Mouse (Mus musculus): ENCODE measurements around the gene Pkdrej. TPM values are rescaled to one million over a fixed set of nuclear protein-coding genes. Genes with fewer than 3 reads are reported as not detected.
"Not testable (repeated sequence)": the region's sequence is repeated elsewhere in the genome, so short reads cannot be mapped to it uniquely, and the experiment has no call there.

Pkdrej gene
- polyA plus RNA-seq (2016; fragmentation: Nextera tagmentation; extraction: Ambion mirVana): 0.06 TPM in 2 replicates

DNA sequence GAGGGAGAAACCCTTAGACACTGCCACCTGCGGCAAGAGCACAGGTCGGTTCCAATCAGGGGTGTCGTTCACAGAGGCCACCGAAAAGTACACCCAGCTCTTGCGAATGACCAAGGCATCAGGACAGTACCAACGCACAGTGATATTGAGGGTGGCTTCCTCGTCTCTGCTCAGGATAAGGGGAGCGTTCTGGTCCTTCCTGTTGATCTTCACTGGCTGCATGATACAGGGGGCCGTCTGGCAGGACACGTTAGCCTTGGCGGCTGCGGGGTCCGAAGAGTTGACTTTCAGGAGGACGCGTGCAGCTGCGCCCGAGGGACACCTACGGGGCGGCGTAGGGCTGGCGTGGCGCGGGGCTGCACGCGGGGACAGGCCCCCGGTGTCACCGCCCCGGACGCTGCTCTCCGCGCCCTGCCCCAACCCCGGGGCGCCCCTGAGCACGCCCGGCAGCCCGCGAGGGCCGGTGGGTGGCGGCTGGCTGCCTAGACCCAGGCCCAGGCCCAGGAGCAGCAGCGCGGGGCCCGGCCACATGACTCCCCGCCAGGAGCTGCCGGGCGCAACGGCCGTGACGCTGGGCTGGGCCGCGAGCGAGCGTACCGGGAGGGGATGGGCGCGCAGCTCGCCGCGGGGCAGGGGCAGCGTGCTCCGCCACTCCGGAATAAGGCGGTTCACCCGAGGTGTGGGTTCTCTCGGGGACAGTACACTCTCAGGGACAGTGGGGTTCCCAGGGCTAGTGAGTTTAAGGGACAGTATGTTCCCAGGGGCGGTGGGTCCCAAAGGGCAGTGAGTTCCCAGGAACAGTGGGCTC, at the start of gene Pkdrej:
Pkdrej (minus strand) TSS at position 532 of the 808 bp plus-strand sequence.
- Histone ChIP-seq H3K9ac (peak within 1 kb of the TSS; percentile 71), H3K4me3 (peak within 1 kb of the TSS; percentile 51), H3K27ac (no peak within 1 kb of the TSS), H3K9me3 (0 out of 2 replicates have a peak, but pooled peaks cover 13% of the 10 kb centered on the region), H3K27me3 (replicated peaks) (peaks cover 16% of the 10 kb centered on the region), H3K4me2 (replicated peaks) (peak within 1 kb of the TSS; percentile 98), H3K36me3 (no peaks in the 10 kb centered on the region), H3K4me1 (peaks cover 8% of the 10 kb centered on the region; the same call in 1 of the 2 replicates)
- 1% methylated on average over 65 of the region's 65 CpGs for WGBS
- peak; percentile 29; the same call in 1 of the 2 replicates for ATAC-seq (ENCODE audit: low FRiP score, low read depth)

- Histone ChIP-seq H3K27ac (no peak overlapping the region), H3K36me3 (peaks cover 87% of the 10 kb centered on the region), H3K4me2 (replicated peaks) (no peak overlapping the region), H3K27me3 (replicated peaks) (no peaks in the 10 kb centered on the region), H3K9me3 (no peaks in the 10 kb centered on the region), H3K9ac (no peak overlapping the region), H3K4me1 (no peaks in the 10 kb centered on the region; the same call in 1 of the 2 replicates), H3K4me3 (no peak overlapping the region)
- no peak for ATAC-seq (ENCODE audit: low FRiP score, low read depth)
- WGBS: 48% methylated on average over 6 of the region's 6 CpGs
Observed at GRCm38 (mm10) chr15:85867696-85868095, 46.2 kb upstream of the Pkdrej start.

GRCm38 (mm10) chr15:85865913-85866312, 44.4 kb upstream of the Pkdrej start:
- not testable (repeated sequence) for H3K27ac ChIP-seq; H3K9ac ChIP-seq; H3K4me2 ChIP-seq (replicated peaks); ATAC-seq (ENCODE audit: low FRiP score, low read depth); H3K4me3 ChIP-seq; H3K4me1 ChIP-seq; H3K9me3 ChIP-seq; H3K27me3 ChIP-seq (replicated peaks)
- H3K36me3 ChIP-seq: peaks cover 79% of the 10 kb centered on the region
- WGBS: 94% methylated on average over 7 of the region's 7 CpGs

GRCm38 (mm10) chr15:85859490-85860031, 38.0 kb upstream of the Pkdrej start, which contains the start of gene Gtse1:
TSS of gene Gtse1 (plus strand) at chr15:85859745.
- H3K36me3 ChIP-seq: peaks cover 28% of the 10 kb centered on the region
- H3K4me2 ChIP-seq (replicated peaks): peak within 1 kb of the TSS; percentile 87
- no peaks in the 10 kb centered on the region for H3K9me3 ChIP-seq
- peak within 1 kb of the TSS; percentile 71 for H3K4me3 ChIP-seq
- H3K27me3 ChIP-seq (replicated peaks): no peaks in the 10 kb centered on the region
- peak; percentile 96 for ATAC-seq (ENCODE audit: low FRiP score, low read depth)
- peak within 1 kb of the TSS; percentile 77 for H3K9ac ChIP-seq
- peaks cover 23% of the 10 kb centered on the region for H3K4me1 ChIP-seq
- peak within 1 kb of the TSS; percentile 57; the same call in 1 of the 2 replicates for H3K27ac ChIP-seq
- under 1% methylated on average over 42 of the region's 42 CpGs for WGBS

DNA sequence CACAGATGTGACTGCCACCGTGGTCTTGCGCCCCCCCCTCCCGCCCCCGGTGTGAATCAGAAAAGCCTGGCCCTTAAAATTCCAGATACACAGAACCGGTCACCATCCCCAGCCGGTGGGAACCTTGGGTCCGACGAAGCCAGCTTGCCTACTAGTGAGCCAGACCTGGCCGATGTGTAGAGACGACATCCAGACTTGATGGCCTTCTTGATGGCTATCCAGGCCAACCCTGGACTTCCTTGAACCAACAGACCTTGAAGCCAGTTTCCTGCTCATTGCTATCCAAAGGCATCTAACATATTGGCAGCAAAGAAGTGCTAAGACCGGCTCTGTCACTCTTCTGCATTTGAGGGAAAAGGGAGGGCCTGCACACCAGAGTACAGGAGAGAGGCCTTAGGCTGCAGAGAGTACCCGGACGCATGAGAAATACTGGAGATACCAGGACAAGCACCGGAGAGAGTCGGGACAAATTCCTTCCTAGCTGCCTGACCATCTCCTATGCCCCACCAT, 37.5 kb upstream of the Pkdrej start:
- peak overlapping the region; percentile 77 for H3K9ac ChIP-seq
- H3K4me2 ChIP-seq (replicated peaks): peak overlapping the region; percentile 87
- H3K9me3 ChIP-seq: no peaks in the 10 kb centered on the region
- peak; percentile 55; the same call in 1 of the 2 replicates for ATAC-seq (ENCODE audit: low FRiP score, low read depth)
- 10% methylated on average over 15 of the region's 15 CpGs for WGBS
- peaks cover 22% of the 10 kb centered on the region for H3K36me3 ChIP-seq
- peak overlapping the region; percentile 57; the same call in 1 of the 2 replicates for H3K27ac ChIP-seq
- H3K4me1 ChIP-seq: peaks cover 23% of the 10 kb centered on the region
- H3K27me3 ChIP-seq (replicated peaks): no peaks in the 10 kb centered on the region
- peak overlapping the region; percentile 71 for H3K4me3 ChIP-seq

- no peak overlapping the region for H3K4me3 ChIP-seq
- no peaks in the 10 kb centered on the region for H3K4me1 ChIP-seq
- no peak overlapping the region for H3K27ac ChIP-seq
- WGBS: 82% methylated on average over 12 of the region's 12 CpGs
- H3K4me2 ChIP-seq (replicated peaks): no peak overlapping the region
- H3K9ac ChIP-seq: 0 out of 2 replicates have a peak overlapping the region, but pooled peaks have one; percentile 8
- no peaks in the 10 kb centered on the region for H3K36me3 ChIP-seq
- H3K27me3 ChIP-seq (replicated peaks): no peaks in the 10 kb centered on the region
- no peaks in the 10 kb centered on the region for H3K9me3 ChIP-seq
- no peak for ATAC-seq (ENCODE audit: low FRiP score, low read depth)
Observed at GRCm38 (mm10) chr15:85851656-85852392, 30.3 kb upstream of the Pkdrej start.

DNA sequence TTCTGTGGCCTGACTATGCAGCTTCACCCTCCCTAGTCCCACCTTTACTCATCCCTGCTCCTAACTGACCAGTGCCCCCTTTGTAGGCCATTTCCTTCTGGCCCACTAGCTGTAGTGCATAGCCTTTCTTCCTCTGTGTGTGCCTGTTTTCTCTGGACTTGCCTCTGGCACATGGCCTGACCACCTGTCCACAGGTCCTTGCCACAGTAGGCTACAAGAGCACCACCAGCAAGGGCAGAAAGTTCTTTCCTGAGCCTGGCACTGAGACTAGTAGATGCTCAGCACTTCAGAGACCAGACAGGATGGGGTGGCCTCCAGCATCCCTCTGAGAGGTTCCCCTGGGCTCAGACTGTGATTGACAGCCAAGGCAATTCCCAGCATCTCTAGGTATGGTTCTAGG, 23.5 kb upstream of the Pkdrej start:
- Histone ChIP-seq H3K4me2 (replicated peaks) (no peak overlapping the region), H3K4me3 (no peak overlapping the region), H3K36me3 (no peaks in the 10 kb centered on the region), H3K9me3 (no peaks in the 10 kb centered on the region), H3K9ac (no peak overlapping the region), H3K27me3 (replicated peaks) (no peaks in the 10 kb centered on the region), H3K4me1 (no peaks in the 10 kb centered on the region), H3K27ac (no peak overlapping the region)
- no peak for ATAC-seq (ENCODE audit: low FRiP score, low read depth)

DNA sequence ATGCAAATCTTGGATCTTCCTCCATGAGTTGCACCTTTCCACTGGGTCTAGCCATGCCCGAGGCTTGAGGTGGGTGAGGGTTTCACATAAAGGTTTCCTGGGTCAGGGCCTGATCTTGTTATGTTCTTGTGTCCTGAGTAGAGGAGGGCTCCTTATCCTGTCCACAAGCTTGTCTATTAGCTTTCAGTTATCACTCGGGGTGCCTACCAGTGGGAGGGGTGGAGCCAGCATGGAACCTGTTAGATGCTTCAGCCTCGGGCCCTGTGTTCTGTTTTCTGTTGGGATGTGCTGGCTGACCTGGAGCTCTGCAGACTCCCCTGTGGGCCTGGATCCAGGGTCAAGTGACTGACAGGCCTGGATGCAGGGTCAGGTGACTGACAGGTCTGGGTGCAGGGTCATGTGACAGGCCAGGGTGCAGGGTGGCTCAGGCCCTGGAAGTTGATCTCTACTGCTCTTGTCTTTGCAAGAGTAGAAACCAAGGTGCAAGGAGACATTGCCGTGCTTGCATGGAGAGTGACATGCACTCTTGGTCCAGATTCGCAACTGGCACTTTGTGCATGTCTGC, 20.3 kb upstream of the Pkdrej start:
- ATAC-seq (ENCODE audit: low FRiP score, low read depth): no peak

DNA sequence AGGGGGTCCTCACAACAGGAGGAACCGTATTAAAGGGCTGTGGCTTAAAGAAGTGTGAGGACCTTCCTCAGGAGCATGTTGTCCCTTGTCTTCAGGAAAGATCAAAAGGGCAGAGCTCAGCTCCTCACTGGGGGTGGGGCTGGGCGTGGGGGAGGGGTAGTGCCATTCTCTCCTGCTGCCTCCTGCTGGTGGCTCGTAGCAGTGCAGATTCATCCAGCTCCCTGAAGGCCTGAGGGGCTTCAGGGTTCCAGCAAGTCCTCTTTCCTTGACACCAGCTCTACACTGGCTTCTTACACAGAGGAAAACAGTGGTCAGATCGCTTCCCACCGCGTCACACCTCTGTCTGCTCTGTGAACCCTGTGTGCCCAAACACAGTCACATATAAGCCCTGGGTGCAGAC, 19.4 kb upstream of the Pkdrej start:
- no peak overlapping the region for H3K4me2 ChIP-seq (replicated peaks)
- ATAC-seq (ENCODE audit: low FRiP score, low read depth): no peak
- H3K4me1 ChIP-seq: no peaks in the 10 kb centered on the region
- H3K27ac ChIP-seq: no peak overlapping the region
- H3K4me3 ChIP-seq: no peak overlapping the region
- no peaks in the 10 kb centered on the region for H3K36me3 ChIP-seq
- no peak overlapping the region for H3K9ac ChIP-seq
- WGBS: 35% methylated on average over 6 of the region's 6 CpGs
- no peaks in the 10 kb centered on the region for H3K9me3 ChIP-seq
- no peaks in the 10 kb centered on the region for H3K27me3 ChIP-seq (replicated peaks)

More for the DNA sequence above, 20.3 kb upstream of the Pkdrej start:
- Histone ChIP-seq H3K27me3 (replicated peaks) (no peaks in the 10 kb centered on the region), H3K4me2 (replicated peaks) (no peak overlapping the region), H3K4me3 (no peak overlapping the region), H3K27ac (no peak overlapping the region), H3K9me3 (no peaks in the 10 kb centered on the region), H3K9ac (no peak overlapping the region), H3K36me3 (no peaks in the 10 kb centered on the region), H3K4me1 (no peaks in the 10 kb centered on the region)
- WGBS: 84% methylated on average over 5 of the region's 5 CpGs

DNA sequence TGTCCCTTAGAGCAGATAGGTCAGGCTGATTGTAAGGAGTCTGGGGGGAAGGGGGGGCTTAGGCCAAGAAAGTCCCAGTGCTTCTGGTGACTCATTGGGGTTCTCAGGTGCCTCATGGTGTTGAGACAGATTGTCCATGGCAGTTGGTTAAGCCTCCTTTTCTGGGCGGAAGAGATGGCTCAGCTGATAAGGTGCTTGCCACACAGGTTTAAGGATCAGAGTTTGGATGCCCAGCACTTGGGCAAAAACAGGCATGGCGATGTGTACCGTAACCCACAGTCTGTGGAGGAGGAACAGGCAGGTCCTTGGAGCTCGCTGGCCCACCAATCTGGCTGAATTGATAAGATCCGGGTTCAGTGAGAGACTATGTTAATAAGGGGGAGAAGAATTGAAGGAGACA, 15.4 kb upstream of the Pkdrej start:
- WGBS: 90% methylated on average over 5 of the region's 5 CpGs
- Histone ChIP-seq H3K4me1 (peaks cover 5% of the 10 kb centered on the region), H3K4me2 (replicated peaks) (no peak overlapping the region), H3K27me3 (replicated peaks) (no peaks in the 10 kb centered on the region), H3K4me3 (no peak overlapping the region), H3K36me3 (no peaks in the 10 kb centered on the region), H3K27ac (no peak overlapping the region), H3K9me3 (no peaks in the 10 kb centered on the region), H3K9ac (no peak overlapping the region)
- ATAC-seq (ENCODE audit: low FRiP score, low read depth): no peak

GRCm38 (mm10) chr15:85835335-85835734, 13.8 kb upstream of the Pkdrej start:
- Histone ChIP-seq H3K27me3 (replicated peaks) (no peaks in the 10 kb centered on the region), H3K36me3 (no peaks in the 10 kb centered on the region), H3K9ac (no peak overlapping the region), H3K4me2 (replicated peaks) (no peak overlapping the region), H3K4me3 (no peak overlapping the region), H3K9me3 (no peaks in the 10 kb centered on the region), H3K4me1 (peaks cover 7% of the 10 kb centered on the region), H3K27ac (no peak overlapping the region)
- ATAC-seq (ENCODE audit: low FRiP score, low read depth): no peak
- 58% methylated on average over 3 of the region's 3 CpGs for WGBS
